Mouse (Mus musculus) stomach, embryonic 16.5 days (tissue): ENCODE measurements around the gene Vps52. TPM values are rescaled to one million over a fixed set of nuclear protein-coding genes. Genes with fewer than 3 reads are reported as not detected.
A peak's percentile ranks its signal among the peaks of the same experiment; 100 is the strongest.

ENCODE experiments used
- ATAC-seq: fragments of 200-750 bp; cut with Nextera tagmentation; 2 replicates; pipeline ENCODE4 v1.8.0; 2017; ENCODE audit warnings: moderate number of reproducible peaks, moderate TSS enrichment; ENCODE audit not compliant: insufficient read depth, low FRiP score
- H3K27ac ChIP-seq: fragments of 300-500 bp; sonication (generic); 2 replicates; pipeline ENCODE4 v1.5.1; 2014; ENCODE audit warnings: low read length
- H3K27me3 ChIP-seq: fragments of 300-500 bp; sonication (generic); 2 replicates; pipeline ENCODE4 v1.6.1; 2014; ENCODE audit warnings: low read length, control low read depth, mixed read lengths; ENCODE audit not compliant: control insufficient read depth, insufficient read depth
- H3K36me3 ChIP-seq: fragments of 300-500 bp; sonication (generic); 2 replicates; pipeline ENCODE4 v1.6.1; 2014; ENCODE audit warnings: low read length; ENCODE audit not compliant: control insufficient read depth, insufficient read depth
- H3K4me1 ChIP-seq: fragments of 300-500 bp; sonication (generic); 2 replicates; pipeline ENCODE4 v1.6.1; 2014; ENCODE audit warnings: low read length, control low read depth, mixed read lengths; ENCODE audit not compliant: control insufficient read depth, insufficient read depth
- H3K4me2 ChIP-seq: fragments of 300-500 bp; sonication (generic); 2 replicates; pipeline ENCODE4 v1.6.1; 2014; ENCODE audit warnings: low read depth, low read length, mixed read lengths
- H3K4me3 ChIP-seq: fragments of 300-500 bp; sonication (generic); replicated peaks from 2 replicates; pipeline ENCODE4 v1.5.1; 2014; ENCODE audit warnings: mild to moderate bottlenecking, low read length
- H3K9ac ChIP-seq: fragments of 300-500 bp; sonication (generic); 2 replicates; pipeline ENCODE4 v1.6.1; 2014; ENCODE audit warnings: low read length
- H3K9me3 ChIP-seq: fragments of 300-500 bp; sonication (generic); replicated peaks from 2 replicates; pipeline ENCODE4 v1.6.1; 2016; ENCODE audit warnings: low read length, control low read depth; ENCODE audit not compliant: control insufficient read depth
- WGBS: fragments of 180-500 bp; shearing (Covaris S2); extraction: QIAGEN DNeasy Blood & Tissue Kit; methylation state at CpG from one replicate; pipeline ENCODE4 v1.1.7; 2014; 5-methylcytosine and 5-hydroxymethylcytosine counted together
- polyA plus RNA-seq: library from polyadenylated mRNA; unstranded; fragments of >200 nt; fragmentation: Nextera tagmentation; extraction: Ambion mirVana; gene quantifications from 2 replicates; pipeline ENCODE4 v1.2.1, GENCODE M21; 2015

Gene Vps52
- polyA plus RNA-seq, 1 experiment from 2014 or later, result 45.0 TPM

- no peaks in the 10 kb centered on the region for H3K27me3 ChIP-seq
- no peak for ATAC-seq
- no peaks in the 10 kb centered on the region for H3K9me3 ChIP-seq
- H3K4me2 ChIP-seq, result no peak overlapping the region
- H3K4me3 ChIP-seq, result no peak overlapping the region
- no peak overlapping the region for H3K27ac ChIP-seq
- WGBS, result 95% methylated on average over 8 of the region's 8 CpGs
- H3K36me3 ChIP-seq, result peaks cover 27% of the 10 kb centered on the region
- H3K4me1 ChIP-seq, result peaks cover 27% of the 10 kb centered on the region
- no peak overlapping the region for H3K9ac ChIP-seq
Observed at GRCm38 (mm10) chr17:33913905-33914304, 41.7 kb upstream of the Vps52 start.

- no peak overlapping the region for H3K27ac ChIP-seq
- WGBS, result 68% methylated on average over 13 of the region's 13 CpGs
- peak overlapping the region; percentile 64; the same call in 1 of the 2 replicates for H3K4me3 ChIP-seq
- no peak for ATAC-seq
- H3K36me3 ChIP-seq, result peaks cover 27% of the 10 kb centered on the region
- H3K27me3 ChIP-seq, result no peaks in the 10 kb centered on the region
- peak overlapping the region; percentile 73 for H3K4me2 ChIP-seq
- H3K9ac ChIP-seq, result peak overlapping the region; percentile 48; the same call in 1 of the 2 replicates
- H3K4me1 ChIP-seq, result peaks cover 30% of the 10 kb centered on the region
- H3K9me3 ChIP-seq, result no peaks in the 10 kb centered on the region
Observed at GRCm38 (mm10) chr17:33914969-33915391, 40.6 kb upstream of the Vps52 start.

- Histone ChIP-seq H3K9me3 (no peaks in the 10 kb centered on the region), H3K4me3 (peak within 1 kb of the TSS; percentile 64), H3K27me3 (no peaks in the 10 kb centered on the region), H3K27ac (peak within 1 kb of the TSS; percentile 83), H3K4me1 (peaks cover 23% of the 10 kb centered on the region), H3K36me3 (peaks cover 27% of the 10 kb centered on the region), H3K9ac (peak within 1 kb of the TSS; percentile 76), H3K4me2 (peak within 1 kb of the TSS; percentile 73)
- ATAC-seq, result peak; percentile 92
- WGBS, result under 1% methylated on average over 34 of the region's 34 CpGs
Observed at GRCm38 (mm10) chr17:33915671-33916250, 39.9 kb upstream of the Vps52 start, which contains the start of the genes Tapbp and Zbtb22. Tapbp (plus strand) TSS chr17:33915899. Zbtb22 (plus strand) TSS chr17:33915904.

- Histone ChIP-seq H3K27me3 (no peaks in the 10 kb centered on the region), H3K27ac (peak overlapping the region; percentile 83), H3K4me1 (peaks cover 23% of the 10 kb centered on the region), H3K4me2 (peak overlapping the region; percentile 73), H3K9me3 (no peaks in the 10 kb centered on the region), H3K4me3 (peak overlapping the region; percentile 64), H3K9ac (peak overlapping the region; percentile 76), H3K36me3 (peaks cover 27% of the 10 kb centered on the region)
- under 1% methylated on average over 14 of the region's 20 CpGs for WGBS
- peak; percentile 9 for ATAC-seq
Observed at GRCm38 (mm10) chr17:33916294-33916693, 39.3 kb upstream of the Vps52 start.

GRCm38 (mm10) chr17:33916847-33917655, 38.6 kb upstream of the Vps52 start:
- peaks cover 22% of the 10 kb centered on the region for H3K36me3 ChIP-seq
- peak overlapping the region; percentile 64 for H3K4me3 ChIP-seq
- ATAC-seq, result no peak
- H3K27me3 ChIP-seq, result no peaks in the 10 kb centered on the region
- 73% methylated on average over 31 of the region's 31 CpGs for WGBS
- H3K4me2 ChIP-seq, result peak overlapping the region; percentile 73
- H3K4me1 ChIP-seq, result peaks cover 23% of the 10 kb centered on the region
- H3K9me3 ChIP-seq, result no peaks in the 10 kb centered on the region
- no peak overlapping the region for H3K27ac ChIP-seq
- peak overlapping the region; percentile 76 for H3K9ac ChIP-seq

GRCm38 (mm10) chr17:33917656-33918292, 37.8 kb upstream of the Vps52 start:
- no peak overlapping the region for H3K4me2 ChIP-seq
- H3K27ac ChIP-seq, result no peak overlapping the region
- peaks cover 16% of the 10 kb centered on the region for H3K36me3 ChIP-seq
- no peak overlapping the region for H3K9ac ChIP-seq
- no peak for ATAC-seq
- WGBS, result 84% methylated on average over 18 of the region's 18 CpGs
- H3K4me3 ChIP-seq, result no peak overlapping the region
- no peaks in the 10 kb centered on the region for H3K9me3 ChIP-seq
- peaks cover 23% of the 10 kb centered on the region for H3K4me1 ChIP-seq
- H3K27me3 ChIP-seq, result no peaks in the 10 kb centered on the region

- 51% methylated on average over 37 of the region's 37 CpGs for WGBS
- H3K4me2 ChIP-seq, result peak overlapping the region; percentile 98
- H3K27ac ChIP-seq, result peak overlapping the region; percentile 86
- H3K4me3 ChIP-seq, result peak overlapping the region; percentile 66
- H3K36me3 ChIP-seq, result peaks cover 11% of the 10 kb centered on the region
- peak overlapping the region; percentile 78 for H3K9ac ChIP-seq
- peaks cover 23% of the 10 kb centered on the region for H3K4me1 ChIP-seq
- H3K9me3 ChIP-seq, result no peaks in the 10 kb centered on the region
- ATAC-seq, result no peak
- no peaks in the 10 kb centered on the region for H3K27me3 ChIP-seq
Observed at GRCm38 (mm10) chr17:33918293-33919203, 37.1 kb upstream of the Vps52 start.
